Mouse (Mus musculus) midbrain, embryonic 15.5 days (tissue): ENCODE data around the gene Pbx1. TPM values are rescaled to one million over a fixed set of nuclear protein-coding genes. Genes with fewer than 3 reads are reported as not detected.

Source experiments
- ATAC-seq: fragments of 200-750 bp; cut with Nextera tagmentation; replicated peaks from 2 replicates; pipeline ENCODE4 v1.8.0; 2017; ENCODE audit warnings: moderate TSS enrichment
- H3K27ac ChIP-seq: fragments of 300-500 bp; sonication (generic); 2 replicates; pipeline ENCODE4 v1.5.1; 2015; ENCODE audit warnings: mild to moderate bottlenecking, inconsistent platforms
- H3K27me3 ChIP-seq: fragments of 300-500 bp; sonication (generic); replicated peaks from 2 replicates; pipeline ENCODE4 v1.6.1; 2015; ENCODE audit warnings: inconsistent platforms
- H3K36me3 ChIP-seq: fragments of 300-500 bp; sonication (generic); replicated peaks from 2 replicates; pipeline ENCODE4 v1.6.1; 2015; ENCODE audit warnings: inconsistent platforms
- H3K4me1 ChIP-seq: fragments of 300-500 bp; sonication (generic); 2 replicates; pipeline ENCODE4 v1.6.1; 2015; ENCODE audit warnings: inconsistent platforms
- H3K4me2 ChIP-seq: fragments of 300-500 bp; sonication (generic); 2 replicates; pipeline ENCODE4 v1.6.1; 2015; ENCODE audit warnings: inconsistent platforms, mild to moderate bottlenecking, moderate library complexity
- H3K4me3 ChIP-seq: fragments of 300-500 bp; sonication (generic); 2 replicates; pipeline ENCODE4 v1.5.1; 2015; ENCODE audit warnings: mild to moderate bottlenecking, inconsistent platforms
- H3K9ac ChIP-seq: fragments of 300-500 bp; sonication (generic); 2 replicates; pipeline ENCODE4 v1.6.1; 2015; ENCODE audit warnings: mild to moderate bottlenecking, inconsistent platforms
- H3K9me3 ChIP-seq: fragments of 300-500 bp; sonication (generic); 2 replicates; pipeline ENCODE4 v1.6.1; 2016; ENCODE audit warnings: inconsistent platforms
- WGBS: fragments of 180-500 bp; shearing (Covaris S2); methylation state at CpG from one replicate; pipeline ENCODE4 v1.1.7; 2015; ENCODE audit warnings: mixed read lengths; 5-methylcytosine and 5-hydroxymethylcytosine counted together
- polyA plus RNA-seq: library from polyadenylated mRNA; unstranded; fragments of >200 nt; fragmentation: Nextera tagmentation; extraction: Ambion mirVana; gene quantifications from 2 replicates; pipeline ENCODE4 v1.2.1, GENCODE M21; 2015

Pbx1 gene
- polyA plus RNA-seq, 1 experiment from 2014 or later: 83.0 TPM

DNA sequence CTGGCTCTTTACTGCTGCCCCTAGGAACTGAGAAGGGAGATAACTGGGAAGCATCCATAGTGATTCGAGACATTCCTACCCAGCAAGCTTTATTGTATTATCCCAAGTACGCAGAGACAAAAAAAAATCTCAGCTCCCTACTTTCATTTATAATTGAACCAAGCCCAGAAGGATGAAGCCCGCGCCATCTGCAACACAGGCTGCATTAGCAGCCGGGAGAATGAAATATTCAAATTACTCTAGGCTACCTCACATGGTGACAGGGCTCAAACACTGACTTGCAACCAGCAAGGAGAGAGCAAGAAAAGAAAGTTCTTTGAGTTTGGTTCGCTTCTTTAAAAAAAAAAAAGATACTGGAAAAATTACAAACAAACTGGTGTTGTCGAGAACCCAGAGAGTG lies 191.2 kb downstream of the Pbx1 start:
- WGBS: 22% methylated on average over 7 of the region's 7 CpGs
- peak overlapping the region; percentile 66 for H3K27ac ChIP-seq
- no peaks in the 10 kb centered on the region for H3K27me3 ChIP-seq
- no peaks in the 10 kb centered on the region for H3K9me3 ChIP-seq
- 0 out of 2 replicates have a peak, but pooled peaks have one; percentile 16 for ATAC-seq
- peaks cover 68% of the 10 kb centered on the region for H3K4me1 ChIP-seq
- no peak overlapping the region; the same call in 1 of the 2 replicates for H3K9ac ChIP-seq
- no peaks in the 10 kb centered on the region for H3K36me3 ChIP-seq
- H3K4me3 ChIP-seq: no peak overlapping the region
- peak overlapping the region; percentile 10; the same call in 1 of the 2 replicates for H3K4me2 ChIP-seq

DNA sequence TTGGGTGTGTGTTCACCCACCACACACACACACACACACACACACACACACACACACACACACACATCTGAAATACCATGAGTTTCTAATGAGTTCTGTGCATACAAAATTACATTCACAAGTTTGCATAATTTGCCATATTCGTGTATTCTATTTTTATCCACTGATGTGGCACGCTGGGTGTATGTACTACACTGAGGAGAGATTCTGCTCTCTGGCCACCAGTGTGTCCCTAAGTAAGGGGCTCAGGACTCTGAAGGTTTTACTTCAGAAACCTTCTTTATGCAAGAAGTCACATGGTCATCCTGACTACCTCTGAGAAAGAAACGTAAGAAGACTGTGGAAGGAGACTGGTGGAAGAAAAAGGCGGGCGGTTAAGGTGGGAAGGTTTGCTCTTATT lies 191.7 kb downstream of the Pbx1 start:
- Histone ChIP-seq H3K27ac (peak overlapping the region; percentile 66), H3K36me3 (no peaks in the 10 kb centered on the region), H3K9me3 (no peaks in the 10 kb centered on the region), H3K4me3 (no peak overlapping the region), H3K27me3 (no peaks in the 10 kb centered on the region), H3K4me2 (0 out of 2 replicates have a peak overlapping the region, but pooled peaks have one; percentile 10), H3K4me1 (peaks cover 67% of the 10 kb centered on the region), H3K9ac (no peak overlapping the region; the same call in 1 of the 2 replicates)
- no peak for ATAC-seq
- 56% methylated on average over 5 of the region's 5 CpGs for WGBS

DNA sequence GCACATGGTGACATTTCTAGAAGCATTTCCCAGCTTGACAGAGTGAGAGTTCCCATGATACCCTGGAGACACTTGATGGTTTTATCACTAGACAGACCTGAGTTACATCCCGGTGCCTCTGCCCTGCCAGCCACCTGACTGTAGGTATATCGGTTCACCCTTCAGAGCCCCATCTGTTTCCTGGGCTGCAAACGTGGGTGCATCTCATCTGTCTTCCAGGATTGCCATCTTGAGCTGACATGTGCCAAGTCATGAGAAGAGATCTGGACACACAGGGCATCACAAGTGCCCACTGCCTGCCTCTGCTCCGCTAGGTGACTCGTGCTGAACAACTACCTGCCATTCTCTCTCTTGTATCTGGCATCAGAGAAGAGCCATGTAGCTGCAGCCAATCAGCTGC lies 196.0 kb downstream of the Pbx1 start:
- Histone ChIP-seq H3K9ac (no peak overlapping the region), H3K27me3 (no peaks in the 10 kb centered on the region), H3K9me3 (no peaks in the 10 kb centered on the region), H3K36me3 (no peaks in the 10 kb centered on the region; the same call in 1 of the 2 replicates), H3K4me1 (peaks cover 39% of the 10 kb centered on the region), H3K4me3 (no peak overlapping the region), H3K4me2 (no peak overlapping the region), H3K27ac (no peak overlapping the region)
- ATAC-seq: no peak
- 87% methylated on average over 5 of the region's 5 CpGs for WGBS

DNA sequence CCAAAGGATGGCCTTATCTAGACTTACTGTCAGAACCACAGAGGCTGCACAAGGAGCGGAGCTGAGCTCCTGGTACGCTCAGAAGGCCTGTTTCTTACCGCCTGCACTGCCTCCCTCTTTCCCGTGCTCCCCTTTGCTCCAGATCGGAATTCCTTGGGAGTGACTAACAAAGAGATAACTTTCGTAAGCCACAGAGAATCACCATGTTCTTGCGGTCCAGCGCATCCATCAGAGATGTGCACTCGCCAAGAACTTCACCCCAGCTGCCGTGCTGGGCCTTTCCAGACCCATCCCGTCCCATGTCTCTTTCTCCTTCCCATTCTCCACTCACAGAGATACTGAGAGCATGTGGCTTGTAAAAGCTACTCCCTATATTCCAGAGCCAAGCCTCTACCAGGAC lies 197.7 kb downstream of the Pbx1 start:
- no peak for ATAC-seq
- H3K9me3 ChIP-seq: no peaks in the 10 kb centered on the region
- 54% methylated on average over 11 of the region's 11 CpGs for WGBS
- H3K4me2 ChIP-seq: no peak overlapping the region
- peaks cover 35% of the 10 kb centered on the region for H3K4me1 ChIP-seq
- no peak overlapping the region for H3K27ac ChIP-seq
- no peaks in the 10 kb centered on the region for H3K27me3 ChIP-seq
- H3K36me3 ChIP-seq: no peaks in the 10 kb centered on the region; the same call in 1 of the 2 replicates
- no peak overlapping the region for H3K4me3 ChIP-seq
- no peak overlapping the region for H3K9ac ChIP-seq

- H3K9ac ChIP-seq: no peak overlapping the region
- no peaks in the 10 kb centered on the region for H3K9me3 ChIP-seq
- 98% methylated on average over 1 of the region's 1 CpGs for WGBS
- H3K27ac ChIP-seq: no peak overlapping the region
- no peak overlapping the region for H3K4me2 ChIP-seq
- peaks cover 35% of the 10 kb centered on the region for H3K4me1 ChIP-seq
- no peaks in the 10 kb centered on the region for H3K27me3 ChIP-seq
- H3K4me3 ChIP-seq: no peak overlapping the region
- no peak for ATAC-seq
- H3K36me3 ChIP-seq: no peaks in the 10 kb centered on the region; the same call in 1 of the 2 replicates
Observed at GRCm38 (mm10) chr1:168233182-168233581, 198.9 kb downstream of the Pbx1 start.

GRCm38 (mm10) chr1:168231548-168232429 lies 200.3 kb downstream of the Pbx1 start:
- H3K4me2 ChIP-seq: no peak overlapping the region
- no peaks in the 10 kb centered on the region for H3K27me3 ChIP-seq
- peaks cover 32% of the 10 kb centered on the region for H3K4me1 ChIP-seq
- no peak for ATAC-seq
- no peaks in the 10 kb centered on the region for H3K9me3 ChIP-seq
- H3K9ac ChIP-seq: no peak overlapping the region
- no peak overlapping the region for H3K4me3 ChIP-seq
- H3K27ac ChIP-seq: no peak overlapping the region; the same call in 1 of the 2 replicates
- no peaks in the 10 kb centered on the region; the same call in 1 of the 2 replicates for H3K36me3 ChIP-seq
- WGBS: 93% methylated on average over 11 of the region's 11 CpGs

- no peaks in the 10 kb centered on the region; the same call in 1 of the 2 replicates for H3K36me3 ChIP-seq
- 8% methylated on average over 1 of the region's 1 CpGs for WGBS
- H3K4me1 ChIP-seq: peaks cover 41% of the 10 kb centered on the region
- peak overlapping the region; percentile 19; the same call in 1 of the 2 replicates for H3K27ac ChIP-seq
- no peaks in the 10 kb centered on the region for H3K9me3 ChIP-seq
- H3K4me3 ChIP-seq: no peak overlapping the region
- no peak overlapping the region for H3K4me2 ChIP-seq
- no peaks in the 10 kb centered on the region for H3K27me3 ChIP-seq
- H3K9ac ChIP-seq: no peak overlapping the region
- ATAC-seq: no peak
Observed at GRCm38 (mm10) chr1:168230858-168231257, 201.2 kb downstream of the Pbx1 start.

DNA sequence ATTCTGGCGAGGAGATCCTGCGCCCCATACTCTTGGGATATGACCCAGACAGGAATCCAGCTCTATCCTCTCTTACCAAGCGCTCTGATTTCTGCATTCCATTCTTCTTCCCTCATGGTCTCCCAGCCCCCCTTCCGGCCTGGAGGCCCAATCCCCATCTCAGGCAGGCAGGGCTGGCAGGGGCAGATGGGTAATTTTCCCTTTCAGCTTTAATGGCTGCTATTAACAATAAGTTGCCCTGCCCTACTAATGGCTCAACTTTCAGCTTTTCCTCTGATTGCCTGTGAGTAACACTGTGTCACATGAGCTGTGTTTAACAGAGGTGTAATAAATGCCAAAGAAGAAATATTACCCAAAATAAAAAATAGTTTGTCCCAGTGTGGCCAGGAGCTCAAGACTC lies 201.9 kb downstream of the Pbx1 start:
- Histone ChIP-seq H3K9ac (no peak overlapping the region), H3K27me3 (no peaks in the 10 kb centered on the region), H3K4me2 (no peak overlapping the region), H3K4me1 (peaks cover 44% of the 10 kb centered on the region), H3K4me3 (no peak overlapping the region), H3K36me3 (no peaks in the 10 kb centered on the region; the same call in 1 of the 2 replicates), H3K27ac (peak overlapping the region; percentile 19; the same call in 1 of the 2 replicates), H3K9me3 (no peaks in the 10 kb centered on the region)
- ATAC-seq: no peak
- WGBS: 56% methylated on average over 4 of the region's 4 CpGs

- H3K9ac ChIP-seq: no peak overlapping the region
- ATAC-seq: no peak
- H3K4me3 ChIP-seq: no peak overlapping the region
- peaks cover 49% of the 10 kb centered on the region for H3K4me1 ChIP-seq
- H3K27me3 ChIP-seq: no peaks in the 10 kb centered on the region
- H3K4me2 ChIP-seq: no peak overlapping the region
- 81% methylated on average over 6 of the region's 6 CpGs for WGBS
- H3K36me3 ChIP-seq: no peaks in the 10 kb centered on the region; the same call in 1 of the 2 replicates
- no peaks in the 10 kb centered on the region for H3K9me3 ChIP-seq
- H3K27ac ChIP-seq: no peak overlapping the region
Observed at GRCm38 (mm10) chr1:168228756-168229526, 203.1 kb downstream of the Pbx1 start.

DNA sequence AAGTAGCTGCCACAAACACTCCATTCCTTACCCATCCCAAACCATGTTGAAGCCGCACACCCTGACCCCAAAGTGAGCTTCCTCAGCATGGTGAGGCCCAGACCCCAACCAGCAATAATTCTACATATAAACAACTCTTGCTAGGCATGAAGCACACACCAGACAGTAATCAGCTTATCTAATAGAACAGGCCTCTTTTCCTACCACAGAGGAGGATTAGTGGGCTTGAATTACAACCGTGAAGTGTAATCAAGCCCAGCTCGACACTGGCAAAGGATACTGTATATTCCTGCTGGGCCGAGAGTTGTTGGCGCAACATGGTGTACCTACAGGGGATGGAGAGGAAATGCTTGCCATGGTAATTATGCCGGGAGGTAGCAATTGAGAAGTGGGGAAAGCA lies 205.9 kb downstream of the Pbx1 start:
- H3K36me3 ChIP-seq: no peaks in the 10 kb centered on the region
- no peaks in the 10 kb centered on the region for H3K27me3 ChIP-seq
- H3K4me1 ChIP-seq: peaks cover 69% of the 10 kb centered on the region
- ATAC-seq: peak; percentile 64
- no peak overlapping the region for H3K4me2 ChIP-seq
- no peak overlapping the region for H3K4me3 ChIP-seq
- WGBS: 29% methylated on average over 6 of the region's 6 CpGs
- no peaks in the 10 kb centered on the region for H3K9me3 ChIP-seq
- H3K27ac ChIP-seq: peak overlapping the region; percentile 59; the same call in 1 of the 2 replicates
- no peak overlapping the region for H3K9ac ChIP-seq

DNA sequence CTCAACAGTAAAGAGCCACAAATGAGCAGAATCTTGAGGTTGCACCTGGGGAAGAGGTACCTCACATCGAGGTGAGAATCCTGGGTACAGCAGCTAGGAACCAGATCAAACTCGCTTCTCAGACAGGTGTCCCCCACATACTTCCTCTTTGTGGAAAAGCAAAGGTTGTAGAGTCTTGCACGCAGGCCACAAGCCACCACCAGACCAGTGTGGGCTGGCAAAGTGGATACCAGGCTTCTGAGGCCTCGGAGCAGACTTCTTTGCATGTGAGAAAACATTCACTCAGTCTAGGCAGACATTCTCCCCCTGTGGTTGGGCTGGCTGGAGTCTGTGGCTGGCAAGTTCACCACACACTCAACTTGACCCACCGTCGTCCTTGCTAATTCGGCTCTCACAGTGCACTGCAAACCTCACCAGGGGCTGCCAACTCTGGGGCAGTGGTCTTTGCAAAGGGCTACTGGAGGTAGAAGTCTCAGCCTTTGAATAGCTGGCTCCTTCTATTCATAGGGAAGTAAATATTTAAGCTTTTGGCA lies 206.4 kb downstream of the Pbx1 start:
- no peaks in the 10 kb centered on the region for H3K9me3 ChIP-seq
- peak overlapping the region; percentile 59 for H3K27ac ChIP-seq
- H3K4me1 ChIP-seq: peaks cover 69% of the 10 kb centered on the region
- H3K4me3 ChIP-seq: no peak overlapping the region
- no peak overlapping the region for H3K4me2 ChIP-seq
- H3K27me3 ChIP-seq: no peaks in the 10 kb centered on the region
- H3K36me3 ChIP-seq: no peaks in the 10 kb centered on the region
- 81% methylated on average over 7 of the region's 7 CpGs for WGBS
- peak; percentile 21; the same call in 1 of the 2 replicates for ATAC-seq
- H3K9ac ChIP-seq: no peak overlapping the region

DNA sequence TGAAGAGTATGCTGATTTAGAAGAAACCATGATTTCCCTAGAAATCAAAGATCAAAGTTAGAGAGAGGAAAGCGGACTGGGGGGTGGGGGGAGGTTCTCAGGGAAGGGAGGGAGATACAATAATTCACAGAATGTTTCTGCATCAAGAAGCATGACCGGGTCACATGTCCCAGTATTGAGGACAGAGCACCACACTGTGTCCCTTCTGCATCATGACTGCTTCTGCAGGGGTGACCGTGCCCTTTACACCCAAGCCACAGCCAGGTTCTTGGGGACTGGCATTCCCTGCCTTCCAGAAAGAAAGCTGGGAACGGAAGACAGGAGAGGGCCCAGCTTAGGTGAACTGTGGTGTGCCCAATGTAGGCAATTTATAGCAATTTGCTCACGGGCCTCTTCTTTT lies 207.9 kb downstream of the Pbx1 start:
- H3K9me3 ChIP-seq: no peaks in the 10 kb centered on the region
- H3K27me3 ChIP-seq: no peaks in the 10 kb centered on the region
- H3K9ac ChIP-seq: no peak overlapping the region
- H3K4me1 ChIP-seq: peaks cover 72% of the 10 kb centered on the region
- no peak for ATAC-seq
- no peak overlapping the region for H3K4me2 ChIP-seq
- whole genome bisulfite sequencing: 87% methylated on average over 5 of the region's 5 CpGs
- no peaks in the 10 kb centered on the region for H3K36me3 ChIP-seq
- no peak overlapping the region for H3K27ac ChIP-seq
- no peak overlapping the region for H3K4me3 ChIP-seq
